In genomic region chr3:84951698-84952097, GRCm38 (mm10) we compare ENCODE assay signal across 9 mouse cellular contexts.
DNase-seq lines count a peak whose midpoint lies in the region; ATAC-seq and TF ChIP-seq lines count a peak whose summit lies in the region.
"Had no signal": no experiment of that assay in that cellular context is flagged by ENCODE, and none has a peak within 500 bp of the region (broad histone marks: within the 10 kb centered on the region; RNA-seq: fewer than 3 reads in every experiment).

No protein-coding gene starts in this region.

- H3K9ac ChIP-seq in embryonic facial prominence, embryonic 11.5 days (replicated peaks; ENCODE audit: low read length): no peak overlapping the region
- H3K9ac ChIP-seq in hindbrain, embryonic 14.5 days: peak overlapping the region; percentile 85

- peaks cover 12% of the 10 kb centered on the region for H3K79me2 ChIP-seq in myocyte (ENCODE audit: control insufficient read depth, insufficient read depth)

- H3K4me1 ChIP-seq in kidney, adult 2 months (ENCODE audit: control insufficient read depth, insufficient read depth, low read length): no peaks in the 10 kb centered on the region
- H3K4me1 ChIP-seq in embryonic facial prominence, embryonic 11.5 days (ENCODE audit: control insufficient read depth, insufficient read depth, low read length): no peaks in the 10 kb centered on the region
- 0 out of 2 replicates have a peak, but pooled peaks cover 13% of the 10 kb centered on the region for H3K4me1 ChIP-seq in hindbrain, embryonic 14.5 days (replicated peaks; ENCODE audit: control insufficient read depth, insufficient read depth, low read length)

- no peaks in the 10 kb centered on the region for H3K27me3 ChIP-seq in kidney, adult 2 months (replicated peaks; ENCODE audit: control insufficient read depth, insufficient read depth, low read length)
- no peaks in the 10 kb centered on the region for H3K27me3 ChIP-seq in embryonic facial prominence, embryonic 11.5 days (ENCODE audit: control insufficient read depth, insufficient read depth, low read length)
- no peaks in the 10 kb centered on the region for H3K27me3 ChIP-seq in hindbrain, embryonic 14.5 days (ENCODE audit: control insufficient read depth, insufficient read depth, low read length)
- no peaks in the 10 kb centered on the region for H3K27me3 ChIP-seq in myocyte (ENCODE audit: control insufficient read depth, insufficient read depth, insufficient read length)

- H3K36me3 ChIP-seq in kidney, adult 2 months (ENCODE audit: control insufficient read depth, insufficient read depth, low read length): no peaks in the 10 kb centered on the region
- no peaks in the 10 kb centered on the region for H3K36me3 ChIP-seq in embryonic facial prominence, embryonic 11.5 days (replicated peaks; ENCODE audit: control insufficient read depth, insufficient read depth, low read depth, low read length)
- H3K36me3 ChIP-seq in hindbrain, embryonic 14.5 days (replicated peaks; ENCODE audit: control insufficient read depth, insufficient read depth): no peaks in the 10 kb centered on the region
- H3K36me3 ChIP-seq in myocyte (ENCODE audit: control insufficient read depth, insufficient read depth): no peaks in the 10 kb centered on the region

- TF ChIP-seq CTCF in kidney, adult 2 months (conservative IDR thresholded peaks at IDR 0.05; ENCODE audit: insufficient read depth, insufficient read length, low read depth, low read length): no peak

- WGBS in kidney, adult 2 months: 23% methylated on average over 2 of the region's 2 CpGs
- 51% methylated on average over 2 of the region's 2 CpGs for WGBS in embryonic facial prominence, embryonic 11.5 days
- WGBS in hindbrain, embryonic 14.5 days: 17% methylated on average over 2 of the region's 2 CpGs

- H3ac ChIP-seq in myocyte (ENCODE audit: control insufficient read depth, insufficient read length): no peak overlapping the region

- ATAC-seq in embryonic facial prominence, embryonic 11.5 days (replicated peaks; ENCODE audit: insufficient number of reproducible peaks, low FRiP score, low TSS enrichment, low read depth): no peak
- ATAC-seq in hindbrain, embryonic 14.5 days (ENCODE audit: low FRiP score): no peak
- ATAC-seq in megakaryocyte-erythroid progenitor cell, adult 5-6 weeks (replicated peaks; ENCODE audit: low FRiP score, low TSS enrichment, poor library complexity, severe bottlenecking): no peak

- no peak overlapping the region for H3K27ac ChIP-seq in kidney, adult 2 months (ENCODE audit: insufficient read depth, low read depth, low read length)
- H3K27ac ChIP-seq in embryonic facial prominence, embryonic 11.5 days (replicated peaks; ENCODE audit: low read depth, low read length): no peak overlapping the region
- peak overlapping the region; percentile 95 for H3K27ac ChIP-seq in hindbrain, embryonic 14.5 days

- H3K9me3 ChIP-seq in embryonic facial prominence, embryonic 11.5 days (replicated peaks; ENCODE audit: control insufficient read depth, low read length): no peaks in the 10 kb centered on the region
- H3K9me3 ChIP-seq in hindbrain, embryonic 14.5 days (ENCODE audit: control insufficient read depth, low read length): no peaks in the 10 kb centered on the region

- peak overlapping the region; percentile 60 for H3K4me2 ChIP-seq in embryonic facial prominence, embryonic 11.5 days (ENCODE audit: low read depth, low read length)
- peak overlapping the region; percentile 73 for H3K4me2 ChIP-seq in hindbrain, embryonic 14.5 days (replicated peaks)
- H3K4me2 ChIP-seq in myocyte (ENCODE audit: low read depth): peak overlapping the region; percentile 95

- no peak for DNase-seq in kidney, adult 2 months
- no peak for DNase-seq in kidney, postnatal 25 days
- no peak for DNase-seq in embryonic facial prominence, embryonic 11.5 days (ENCODE audit: low spot score)
- peak; percentile 37 for DNase-seq in hindbrain, embryonic 14.5 days (ENCODE audit: low spot score)
- no peak for DNase-seq in thymus, postnatal 4 days
- DNase-seq in ovary, postnatal 10 days (ENCODE audit: low spot score): no peak
- DNase-seq: thymus, postnatal 36 days had no signal

- H3K4me3 ChIP-seq in kidney, adult 2 months (ENCODE audit: insufficient read depth, low read depth, low read length): peak overlapping the region; percentile 31; the same call in 1 of the 2 replicates
- H3K4me3 ChIP-seq in embryonic facial prominence, embryonic 11.5 days (ENCODE audit: low read depth, low read length): peak overlapping the region; percentile 33
- H3K4me3 ChIP-seq in hindbrain, embryonic 14.5 days (replicated peaks; ENCODE audit: low read length): peak overlapping the region; percentile 58
- H3K4me3 ChIP-seq in myocyte: peak overlapping the region; percentile 24

- no peak for TF ChIP-seq POLR2A in kidney, adult 2 months (IDR thresholded peaks at IDR 0.05; ENCODE audit: low read depth, low read length)
- no peak for TF ChIP-seq POLR2A in myocyte (IDR thresholded peaks at IDR 0.05; ENCODE audit: insufficient read length, low read depth)

TF ChIP-seq in myocyte, 11 proteins besides CTCF, POLR2A, EP300 and RAD21:
- TF ChIP-seq TCF3 (IDR thresholded peaks at IDR 0.05; ENCODE audit: insufficient read length, low read depth): no peak
- TF ChIP-seq CEBPB (IDR thresholded peaks at IDR 0.05; ENCODE audit: insufficient read depth, poor library complexity, severe bottlenecking): no peak
- TF ChIP-seq E2F4 (IDR thresholded peaks at IDR 0.05; ENCODE audit: insufficient read depth): no peak
- no peak for TF ChIP-seq MYOD1 (IDR thresholded peaks at IDR 0.05; ENCODE audit: control insufficient read depth in 1 of 3, insufficient read length in 2 of 3, low read depth in 2 of 3)
- no peak for TF ChIP-seq REST (IDR thresholded peaks at IDR 0.05; ENCODE audit: insufficient read depth, insufficient read length)
- TF ChIP-seq USF1 (IDR thresholded peaks at IDR 0.05; ENCODE audit: low read depth): no peak
- no peak for TF ChIP-seq MAX (IDR thresholded peaks at IDR 0.05; ENCODE audit: low read depth)
TF ChIP-seq in myocyte: peak in this region for 0.
